Mouse (Mus musculus): Measurements from ENCODE around the gene Rrp1.
"Not testable (repeated sequence)": the region's sequence is repeated elsewhere in the genome, so short reads cannot be mapped to it uniquely, and the experiment has no call there.

Gene Rrp1

GRCm38 (mm10) chr10:78425181-78426041 is 12.6 kb upstream of the Rrp1 start, which contains the start of gene Cstb:
TSS of gene Cstb (plus strand) at chr10:78425669.
- DNase-seq (ENCODE audit: low spot score in 2 of 2), result peak; percentile 79 to 86

DNA sequence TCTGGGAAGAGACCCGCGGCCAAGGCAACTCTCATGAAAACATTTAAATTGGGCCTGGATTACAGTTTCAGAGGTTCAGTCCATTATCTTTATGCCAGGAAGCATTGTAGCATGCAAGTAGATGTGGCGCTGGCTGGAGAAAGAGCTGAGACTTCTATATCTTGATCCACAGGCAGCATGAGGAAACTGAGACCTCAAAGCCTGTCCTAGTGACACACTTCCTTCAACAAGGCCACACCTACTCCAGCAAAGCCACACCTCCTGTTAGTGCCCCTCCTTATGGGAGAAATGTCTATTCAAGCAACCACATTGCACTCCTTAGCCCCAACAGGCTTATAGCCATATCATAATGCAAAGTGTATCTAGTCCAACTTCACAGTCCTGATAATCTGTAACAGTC is 9.8 kb upstream of the Rrp1 start:
- no peak for DNase-seq (ENCODE audit: low spot score in 2 of 2)

- no peak for DNase-seq (ENCODE audit: low spot score in 2 of 2)
Observed at GRCm38 (mm10) chr10:78420929-78421328, 8.1 kb upstream of the Rrp1 start.

GRCm38 (mm10) chr10:78418791-78419190 is 5.9 kb upstream of the Rrp1 start:
- no peak for DNase-seq (ENCODE audit: low spot score in 2 of 2)

- DNase-seq (ENCODE audit: low spot score in 2 of 2), result no peak
Observed at GRCm38 (mm10) chr10:78417888-78418287, 5.0 kb upstream of the Rrp1 start.

DNA sequence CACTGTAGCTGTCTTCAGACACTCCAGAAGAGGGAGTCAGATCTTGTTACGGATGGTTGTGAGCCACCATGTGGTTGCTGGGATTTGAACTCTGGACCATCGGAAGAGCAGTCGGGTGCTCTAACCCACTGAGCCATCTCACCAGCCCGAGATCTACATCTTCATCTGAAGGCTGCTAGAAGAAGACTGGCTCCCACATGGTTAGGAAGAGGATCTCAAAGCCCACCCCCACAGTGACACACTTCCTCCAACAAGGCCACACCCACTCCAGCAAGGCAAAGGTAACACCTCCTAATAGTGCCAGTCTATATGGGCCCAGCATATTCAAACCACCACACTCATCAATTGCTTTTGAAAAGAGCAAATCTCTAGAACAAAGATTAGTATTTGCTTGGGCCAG is 2.1 kb upstream of the Rrp1 start:
- DNase-seq (ENCODE audit: low spot score in 2 of 2), result not testable (repeated sequence)

DNA sequence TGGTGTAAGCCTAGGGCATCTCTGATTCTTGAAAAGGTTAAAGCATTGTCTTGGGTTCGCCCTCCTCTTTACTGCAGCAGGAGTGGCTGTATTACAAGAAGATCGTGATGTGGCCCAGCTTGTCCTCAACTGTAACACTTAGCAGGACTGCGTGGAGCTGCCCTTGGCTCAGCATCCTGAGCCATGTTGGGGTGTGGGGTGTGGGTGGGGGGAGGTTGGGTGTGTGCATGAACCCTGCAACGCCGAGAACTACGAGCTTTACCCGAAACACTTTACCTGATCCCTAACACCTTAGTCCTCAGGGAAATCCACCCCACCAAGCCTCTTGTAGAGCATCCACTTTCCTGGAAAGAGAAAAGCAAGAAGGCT is 293 bp upstream of the Rrp1 start:
- no peak for DNase-seq (ENCODE audit: low spot score in 2 of 2)

GRCm38 (mm10) chr10:78411851-78412250 is 992 bp downstream of the Rrp1 start:
- DNase-seq (ENCODE audit: low spot score in 2 of 2), result no peak

DNA sequence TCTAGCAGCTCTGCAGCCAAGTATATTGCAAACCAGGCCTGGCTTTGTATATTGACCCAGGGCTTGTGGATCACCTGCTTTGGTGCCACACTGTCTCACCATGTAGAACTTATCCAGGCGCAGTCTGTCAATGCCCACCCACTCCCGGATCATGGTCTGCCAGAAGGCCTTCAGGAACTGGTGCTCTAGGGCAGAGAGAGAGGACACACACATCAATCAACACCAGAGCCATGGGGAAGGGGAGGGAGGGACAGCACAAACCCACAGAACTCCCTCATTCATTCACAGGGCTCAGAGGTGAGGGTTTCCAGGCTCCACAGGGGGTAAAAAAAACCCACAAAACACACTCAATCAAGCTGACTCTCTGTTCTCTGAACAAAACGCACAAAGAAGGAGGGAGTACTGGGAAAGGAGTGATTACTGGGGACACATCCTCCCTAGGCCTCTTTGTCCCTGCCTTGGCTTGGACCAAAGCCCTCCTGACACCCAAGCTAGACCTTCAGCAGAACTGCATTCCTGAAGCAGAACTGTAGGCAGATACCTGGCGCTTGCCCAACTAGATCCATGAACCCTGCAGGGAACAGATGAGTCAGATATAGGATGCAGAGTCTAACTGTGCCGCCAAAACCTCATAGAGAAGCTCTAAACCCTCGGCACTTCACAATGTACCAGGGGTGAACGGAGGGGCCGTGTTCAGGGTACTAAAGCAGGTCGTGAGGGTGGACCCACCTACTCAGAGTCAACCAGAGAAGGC is 3.6 kb downstream of the Rrp1 start:
- no peak for DNase-seq (ENCODE audit: low spot score in 2 of 2)

GRCm38 (mm10) chr10:78407132-78407531 is 5.7 kb downstream of the Rrp1 start:
- no peak for DNase-seq (ENCODE audit: low spot score in 2 of 2)

GRCm38 (mm10) chr10:78406152-78406551 is 6.7 kb downstream of the Rrp1 start:
- no peak for DNase-seq (ENCODE audit: low spot score in 2 of 2)

DNA sequence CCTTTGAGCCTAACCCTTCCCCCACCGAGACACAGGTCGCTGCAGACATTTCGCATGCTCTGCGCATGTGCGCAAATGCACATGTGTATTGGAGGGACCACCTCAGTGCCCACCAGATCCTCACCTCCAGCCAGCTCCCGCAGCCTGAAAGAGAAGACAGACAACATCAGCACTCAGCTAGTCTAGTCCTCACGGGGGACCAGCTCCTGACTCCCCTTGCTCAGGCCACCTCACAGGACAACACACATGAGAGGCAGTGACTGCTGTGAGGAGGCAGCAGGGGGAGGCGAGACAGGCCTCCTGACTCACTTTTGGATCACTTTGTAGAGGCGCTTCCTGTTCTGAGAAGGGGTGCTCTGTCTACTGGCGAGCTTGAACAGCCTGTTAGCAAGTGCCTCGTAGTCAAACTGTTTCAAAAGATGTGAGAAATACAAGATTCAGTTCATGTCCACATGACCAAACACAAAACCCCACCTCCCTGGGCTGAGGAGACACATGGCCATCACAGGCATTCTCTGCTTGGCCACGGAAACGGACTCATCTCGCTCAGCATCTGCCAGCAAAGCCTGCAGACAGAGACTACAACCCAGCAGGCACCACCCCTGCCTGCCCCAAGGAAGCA is 10.4 kb downstream of the Rrp1 start:
- no peak for DNase-seq (ENCODE audit: low spot score in 2 of 2)

- no peak for DNase-seq (ENCODE audit: low spot score in 2 of 2)
Observed at GRCm38 (mm10) chr10:78401127-78401526, 11.7 kb downstream of the Rrp1 start.

DNA sequence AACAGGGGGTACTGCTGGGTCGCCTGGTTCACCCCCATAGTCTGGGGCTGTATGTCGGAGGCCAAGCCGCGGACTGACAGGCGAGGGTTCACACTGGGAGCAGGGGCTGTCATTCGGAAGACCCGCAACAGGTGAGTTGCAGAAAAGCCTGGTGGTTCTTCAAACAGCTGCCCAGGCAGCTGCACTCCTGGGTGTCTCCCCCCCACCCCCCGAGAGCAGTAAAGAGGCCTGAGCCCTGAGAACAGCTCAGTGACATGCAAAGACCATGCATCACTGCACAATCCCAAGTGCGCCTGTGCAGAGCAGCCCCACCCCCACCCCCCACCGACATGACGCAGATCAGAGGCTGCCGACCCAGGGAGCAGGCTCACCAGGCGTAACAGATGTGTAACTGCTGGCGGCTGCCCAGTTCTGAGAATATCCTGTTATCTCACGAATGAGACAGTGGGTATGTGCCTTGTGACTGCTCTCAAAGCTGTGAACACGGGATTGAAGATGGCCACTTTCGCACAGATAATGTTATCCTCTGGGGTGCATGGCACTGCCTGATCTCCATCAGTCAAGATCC is 13.7 kb downstream of the Rrp1 start:
- peak; percentile 36 to 44 for DNase-seq (ENCODE audit: low spot score in 2 of 2)

GRCm38 (mm10) chr10:78396625-78396885 is 16.3 kb downstream of the Rrp1 start:
- no peak for DNase-seq (ENCODE audit: low spot score in 2 of 2)

- DNase-seq (ENCODE audit: low spot score in 2 of 2), result peak; percentile 80 to 82
Observed at GRCm38 (mm10) chr10:78395819-78396624, 16.8 kb downstream of the Rrp1 start.

DNA sequence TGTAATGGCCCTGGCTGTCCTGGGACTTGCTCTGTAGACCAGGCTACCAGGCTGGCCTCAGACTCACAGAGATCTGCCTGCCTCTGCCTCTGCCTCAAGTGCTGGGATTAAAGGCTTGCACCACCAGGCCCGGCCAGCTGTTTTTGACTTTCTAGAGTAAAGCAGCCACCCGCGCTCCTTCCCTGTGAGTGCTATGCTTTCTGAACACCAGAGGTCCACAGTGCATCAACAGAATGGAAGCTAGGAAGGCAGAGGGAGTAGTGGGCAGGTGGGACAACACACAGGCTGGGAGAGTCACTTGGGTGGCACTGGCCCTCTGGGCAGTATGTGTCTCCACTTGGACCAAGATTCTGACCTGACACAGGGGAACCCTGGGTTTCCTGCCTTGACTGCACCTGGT is 17.5 kb downstream of the Rrp1 start:
- no peak for DNase-seq (ENCODE audit: low spot score in 2 of 2)

DNA sequence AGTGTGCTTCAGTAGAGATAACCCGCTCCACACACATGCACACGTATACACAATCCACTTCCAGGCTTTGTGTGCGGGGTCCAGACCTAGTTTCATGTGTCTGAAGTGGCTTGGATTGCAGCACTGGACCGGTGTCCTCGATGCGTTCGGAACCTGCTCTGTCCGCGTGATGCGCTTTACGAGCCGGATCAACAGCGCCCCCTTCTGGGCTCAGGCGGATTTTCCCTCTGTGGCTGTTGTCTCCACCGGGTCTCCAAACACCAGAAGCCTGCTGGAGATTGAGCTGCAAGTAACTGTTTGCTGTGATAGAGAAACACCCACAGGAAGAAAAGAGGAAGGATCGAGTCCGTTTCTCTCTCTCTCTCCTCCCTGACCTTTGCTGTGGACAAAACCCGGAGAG is 20.8 kb downstream of the Rrp1 start:
- DNase-seq (ENCODE audit: low spot score in 2 of 2), result peak; percentile 69 to 71

GRCm38 (mm10) chr10:78390982-78391470 is 21.8 kb downstream of the Rrp1 start:
- no peak for DNase-seq (ENCODE audit: low spot score in 2 of 2)

- no peak for DNase-seq (ENCODE audit: low spot score in 2 of 2)
Observed at GRCm38 (mm10) chr10:78388216-78388980, 24.4 kb downstream of the Rrp1 start.

GRCm38 (mm10) chr10:78385520-78385919 is 27.3 kb downstream of the Rrp1 start:
- DNase-seq (ENCODE audit: low spot score in 2 of 2), result no peak

All from spleen, postnatal 36 days (tissue).